Mouse (Mus musculus) ES-CJ7 (cell line): ENCODE measurements around the gene Sept8.

Source experiments
- DNase-seq: peaks from one replicate; pipeline ENCODE4 v3.0.0; 2011; ENCODE audit warnings: low read depth, low spot score

Sept8 gene

DNA sequence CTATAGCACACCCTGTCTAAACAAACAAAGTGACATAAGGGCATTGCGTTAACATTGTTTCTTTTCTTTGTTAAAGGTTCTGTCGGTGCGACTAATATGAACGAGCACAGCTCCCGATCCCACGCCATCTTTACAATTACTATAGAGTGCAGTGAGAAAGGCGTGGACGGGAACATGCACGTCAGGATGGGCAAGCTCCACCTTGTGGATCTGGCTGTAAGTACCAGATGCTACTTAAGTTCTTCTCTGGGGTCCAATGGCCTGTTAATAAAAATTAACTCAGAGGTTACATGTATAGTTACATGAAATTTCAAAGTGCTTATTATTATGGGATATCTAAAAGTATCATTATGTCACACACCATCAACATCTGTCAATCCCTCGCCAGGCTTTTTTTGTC is 64.1 kb downstream of the Sept8 start:
- peak; percentile 42 for DNase-seq

- peak; percentile 56 for DNase-seq
Observed at GRCm38 (mm10) chr11:53584849-53585248, 65.8 kb downstream of the Sept8 start.

DNA sequence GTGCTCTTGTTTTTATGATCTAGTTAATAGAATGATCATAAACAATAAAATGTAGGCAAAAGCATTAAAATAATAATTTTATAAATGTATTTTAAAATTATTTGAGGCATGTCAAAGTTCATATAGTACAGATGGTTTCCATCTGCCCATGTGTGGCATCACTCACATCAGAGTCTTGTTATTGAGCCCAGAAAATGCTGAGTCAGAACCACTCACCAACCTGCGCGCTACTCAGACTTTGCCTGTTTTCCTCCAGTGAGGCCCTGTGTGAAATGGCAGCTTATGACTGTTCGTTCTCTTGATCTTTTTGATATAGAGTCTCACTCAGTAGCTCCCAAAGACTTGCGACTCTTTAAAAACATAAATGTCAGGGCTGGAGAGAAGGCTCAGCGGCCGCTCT is 66.5 kb downstream of the Sept8 start:
- no peak for DNase-seq

- no peak for DNase-seq
Observed at GRCm38 (mm10) chr11:53588279-53588678, 69.2 kb downstream of the Sept8 start.

- peak; percentile 79 for DNase-seq
Observed at GRCm38 (mm10) chr11:53590368-53590768, 71.3 kb downstream of the Sept8 start.

DNA sequence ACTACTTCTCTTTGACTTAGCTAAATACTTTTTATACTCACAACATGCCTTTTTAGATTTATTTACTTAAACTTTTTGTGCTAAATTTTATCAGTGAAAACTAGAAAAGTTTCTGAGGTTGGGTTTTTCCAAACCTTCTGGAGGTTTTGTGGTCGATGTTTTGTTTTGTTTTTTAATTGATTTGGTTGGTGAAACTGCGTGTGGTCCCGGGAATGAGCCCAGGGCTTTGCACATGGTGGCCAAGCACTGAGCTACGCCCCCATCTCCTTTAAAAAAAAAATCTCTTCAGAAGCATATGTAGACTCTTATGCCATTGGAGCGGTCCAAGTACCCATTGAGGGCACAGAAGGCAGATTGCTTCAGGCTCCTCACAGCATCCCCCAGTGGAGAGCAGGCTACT is 72.1 kb downstream of the Sept8 start:
- no peak for DNase-seq
